Mouse (Mus musculus): ENCODE data around the gene Pcmtd2. TPM values are rescaled to one million over a fixed set of nuclear protein-coding genes. Genes with fewer than 3 reads are reported as not detected.
"Not testable (repeated sequence)": the region's sequence is repeated elsewhere in the genome, so short reads cannot be mapped to it uniquely, and the experiment has no call there.

The Pcmtd2 gene
- 14.6 and 15.2 TPM in 2 replicates for polyA plus RNA-seq (2015; fragmentation: Nextera tagmentation; extraction: Ambion mirVana)

DNA sequence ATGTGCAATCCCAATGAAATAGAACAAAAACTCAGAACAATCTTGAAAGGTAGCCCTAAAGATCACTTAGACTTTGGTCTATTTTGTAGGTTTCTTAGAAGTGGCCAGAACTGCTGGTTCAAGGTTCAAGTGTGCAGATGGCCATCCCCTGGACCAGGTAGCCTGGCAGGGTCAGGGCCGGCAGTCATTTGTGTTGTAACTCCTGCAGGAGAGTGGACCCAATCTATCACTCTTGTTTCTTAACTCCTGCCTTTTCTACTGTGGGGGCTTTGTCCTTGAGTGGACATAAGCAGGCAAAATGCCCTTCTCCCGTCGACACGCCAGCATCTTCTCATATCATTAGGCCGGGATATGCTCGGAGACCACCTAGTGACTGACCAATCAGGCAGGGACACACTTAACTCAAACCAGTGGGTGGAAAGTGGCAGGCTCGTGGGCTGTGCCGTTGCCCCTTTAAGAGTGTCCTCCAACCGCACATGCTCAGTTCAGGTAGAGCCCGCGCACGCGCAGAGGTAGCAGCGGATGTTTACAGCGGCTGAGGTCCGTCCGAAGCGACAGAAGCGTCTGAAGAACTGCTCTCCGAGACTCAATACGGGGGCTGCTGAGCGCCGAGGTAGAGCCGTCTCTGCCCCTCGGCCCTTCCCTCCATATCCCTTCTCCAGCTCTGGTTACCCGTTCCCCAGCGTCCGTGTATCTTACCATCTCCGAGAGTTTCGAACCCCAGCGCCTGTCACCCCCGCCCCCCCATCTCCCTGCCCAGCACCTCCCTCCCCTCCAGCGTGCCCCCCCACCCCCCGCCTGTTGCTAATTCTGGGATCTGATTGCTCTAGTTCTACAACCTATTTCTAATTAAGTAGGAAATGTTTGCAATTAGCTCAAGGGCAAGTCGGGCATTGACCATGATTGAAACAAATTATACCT is at the start of gene Pcmtd2:
Gene Pcmtd2, plus strand, starts transcription at position 483 of the 921 bp plus-strand sequence.
- under 1% methylated on average over 35 of the region's 35 CpGs for WGBS (ENCODE audit: insufficient replicate concordance)
- H3K4me2 ChIP-seq: peak within 1 kb of the TSS; percentile 70
- no peaks in the 10 kb centered on the region for H3K9me3 ChIP-seq (replicated peaks)
- H3K4me1 ChIP-seq (replicated peaks): peaks cover 21% of the 10 kb centered on the region
- H3K27me3 ChIP-seq: no peaks in the 10 kb centered on the region
- ATAC-seq (ENCODE audit: insufficient read depth): peak; percentile 97
- peaks cover 11% of the 10 kb centered on the region for H3K36me3 ChIP-seq (replicated peaks)
- H3K4me3 ChIP-seq (replicated peaks): peak within 1 kb of the TSS; percentile 84
- peak within 1 kb of the TSS; percentile 86 for H3K27ac ChIP-seq (replicated peaks)
- H3K9ac ChIP-seq: peak within 1 kb of the TSS; percentile 89

DNA sequence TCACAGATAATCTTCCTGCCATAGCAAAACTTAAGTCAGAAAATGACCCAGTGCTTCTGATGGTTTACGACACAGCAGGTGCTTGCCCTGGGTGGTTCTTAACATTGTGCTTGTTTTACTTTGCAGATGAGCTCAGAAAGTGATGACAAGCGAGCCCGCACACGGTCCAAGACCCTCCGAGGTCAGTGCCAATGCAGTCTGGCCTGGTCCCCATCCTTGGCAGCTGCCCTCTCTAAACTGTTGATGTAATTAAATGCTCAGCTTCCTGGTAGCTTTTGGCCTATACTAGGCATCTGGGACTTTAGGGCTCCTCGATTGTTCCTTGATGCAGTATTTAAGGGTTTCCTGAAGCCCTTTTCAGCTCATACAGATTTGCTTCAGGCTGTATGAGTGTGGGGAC is 48.3 kb upstream of the Pcmtd2 start:
- no peaks in the 10 kb centered on the region for H3K4me1 ChIP-seq (replicated peaks)
- no peak overlapping the region for H3K4me3 ChIP-seq (replicated peaks)
- no peak overlapping the region for H3K4me2 ChIP-seq
- H3K9ac ChIP-seq: no peak overlapping the region
- no peak for ATAC-seq (ENCODE audit: insufficient read depth)
- H3K9me3 ChIP-seq (replicated peaks): no peaks in the 10 kb centered on the region
- no peak overlapping the region for H3K27ac ChIP-seq (replicated peaks)
- no peaks in the 10 kb centered on the region for H3K27me3 ChIP-seq
- 59% methylated on average over 6 of the region's 6 CpGs for WGBS (ENCODE audit: insufficient replicate concordance)
- H3K36me3 ChIP-seq (replicated peaks): no peaks in the 10 kb centered on the region

DNA sequence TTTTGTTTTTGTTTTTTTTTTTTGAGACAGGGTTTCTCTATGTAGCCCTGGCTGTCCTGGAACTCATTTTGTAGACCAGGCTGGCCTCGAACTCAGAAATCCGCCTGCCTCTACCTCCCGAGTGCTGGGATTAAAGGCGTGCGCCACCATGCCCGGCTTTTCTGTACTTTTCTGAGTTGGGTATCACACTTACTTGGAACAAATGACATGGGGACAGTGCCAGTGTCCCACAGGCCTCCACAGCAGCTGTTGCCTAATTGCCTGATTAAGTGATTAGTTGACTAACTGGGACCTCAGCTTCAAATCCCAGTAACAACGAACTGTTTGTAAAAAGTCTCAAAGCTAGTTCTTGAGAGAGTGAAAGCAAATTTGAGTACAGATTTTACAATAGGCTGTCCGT is 44.5 kb upstream of the Pcmtd2 start:
- not testable (repeated sequence) for H3K4me3 ChIP-seq (replicated peaks); H3K9ac ChIP-seq; H3K4me1 ChIP-seq (replicated peaks); H3K4me2 ChIP-seq; H3K27ac ChIP-seq (replicated peaks); H3K36me3 ChIP-seq (replicated peaks); H3K9me3 ChIP-seq (replicated peaks); H3K27me3 ChIP-seq; ATAC-seq (ENCODE audit: insufficient read depth)
- 70% methylated on average over 8 of the region's 8 CpGs for WGBS (ENCODE audit: insufficient replicate concordance)

DNA sequence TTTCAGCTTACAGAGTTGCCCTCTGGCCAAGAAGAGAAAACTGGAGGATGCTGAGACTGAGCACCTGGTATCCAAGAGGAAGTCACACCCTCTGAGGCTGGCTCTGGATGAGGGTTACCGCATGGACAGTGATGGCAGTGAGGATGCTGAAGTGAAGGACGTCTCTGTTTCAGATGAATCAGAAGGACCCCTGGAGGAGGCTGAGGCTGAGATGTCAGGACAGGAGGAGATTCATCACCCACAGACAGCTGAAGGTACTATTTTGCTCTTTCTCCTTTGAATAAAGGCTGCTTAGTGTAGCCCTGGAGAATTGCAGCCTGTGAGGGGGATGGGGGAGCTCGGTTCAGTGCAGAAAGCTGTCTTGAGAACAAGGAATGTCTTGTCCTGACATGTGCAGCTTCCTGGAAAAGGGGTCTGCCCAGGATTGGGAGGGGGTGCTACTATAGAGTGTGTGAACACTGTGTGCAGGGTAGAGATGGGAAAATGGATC is 42.0 kb upstream of the Pcmtd2 start:
- Histone ChIP-seq H3K4me1 (replicated peaks) (no peaks in the 10 kb centered on the region), H3K4me3 (replicated peaks) (no peak overlapping the region), H3K9ac (no peak overlapping the region), H3K4me2 (no peak overlapping the region), H3K9me3 (replicated peaks) (no peaks in the 10 kb centered on the region), H3K27ac (replicated peaks) (no peak overlapping the region), H3K27me3 (no peaks in the 10 kb centered on the region), H3K36me3 (replicated peaks) (no peaks in the 10 kb centered on the region)
- no peak for ATAC-seq (ENCODE audit: insufficient read depth)
- WGBS (ENCODE audit: insufficient replicate concordance): 54% methylated on average over 3 of the region's 3 CpGs

DNA sequence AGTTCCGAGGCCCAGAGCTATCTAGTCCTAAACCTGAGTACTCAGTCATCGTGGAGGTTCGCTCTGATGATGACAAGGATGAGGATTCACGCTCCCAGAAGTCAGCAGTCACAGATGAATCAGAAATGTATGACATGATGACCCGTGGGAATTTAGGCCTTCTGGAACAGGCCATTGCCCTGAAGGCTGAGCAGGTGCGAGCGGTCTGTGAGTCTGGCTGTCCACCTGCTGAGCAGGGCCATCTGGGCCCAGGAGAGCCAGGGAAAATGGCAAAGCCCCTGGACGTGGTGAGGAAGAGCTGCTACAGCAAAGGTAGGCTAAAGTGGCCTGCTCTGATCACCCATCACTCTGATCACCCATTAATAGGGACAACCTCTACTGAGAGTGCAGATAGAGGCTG is 40.0 kb upstream of the Pcmtd2 start:
- no peak overlapping the region for H3K9ac ChIP-seq
- 53% methylated on average over 8 of the region's 8 CpGs for WGBS (ENCODE audit: insufficient replicate concordance)
- no peak overlapping the region for H3K4me2 ChIP-seq
- no peaks in the 10 kb centered on the region for H3K36me3 ChIP-seq (replicated peaks)
- H3K27ac ChIP-seq (replicated peaks): no peak overlapping the region
- H3K9me3 ChIP-seq (replicated peaks): no peaks in the 10 kb centered on the region
- no peaks in the 10 kb centered on the region for H3K4me1 ChIP-seq (replicated peaks)
- H3K27me3 ChIP-seq: no peaks in the 10 kb centered on the region
- no peak overlapping the region for H3K4me3 ChIP-seq (replicated peaks)
- no peak for ATAC-seq (ENCODE audit: insufficient read depth)

DNA sequence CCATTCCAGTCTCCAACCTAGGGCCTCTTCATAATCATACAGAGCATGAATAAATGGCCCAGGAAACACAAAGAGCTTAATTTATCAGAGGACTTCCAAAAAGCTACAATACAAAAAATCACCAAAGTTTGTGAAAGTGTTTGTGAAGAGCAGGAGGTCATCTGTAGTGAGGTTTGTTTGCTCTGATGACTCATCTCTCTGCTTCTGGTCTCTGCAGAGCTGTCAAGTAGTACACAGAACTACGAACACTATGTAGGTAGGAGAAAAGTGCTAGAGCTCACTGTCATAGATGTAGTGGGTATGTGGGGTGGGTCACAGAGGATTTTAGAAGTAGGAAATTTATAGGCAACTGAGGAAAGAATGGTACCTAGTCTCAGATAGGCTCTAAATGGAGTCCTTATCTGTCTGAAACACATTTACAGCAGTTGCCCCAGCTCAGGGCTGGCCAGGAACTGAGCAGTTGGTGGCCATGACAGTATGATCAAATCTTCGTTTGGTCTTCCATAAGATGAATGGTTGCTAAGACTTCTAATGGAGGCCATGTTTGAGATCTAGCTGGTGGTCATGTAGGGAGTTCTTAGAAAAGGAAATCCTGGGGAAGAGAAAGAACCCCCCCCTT is 8.5 kb upstream of the Pcmtd2 start:
- Histone ChIP-seq H3K4me1 (replicated peaks) (peaks cover 17% of the 10 kb centered on the region), H3K4me3 (replicated peaks) (no peak overlapping the region), H3K27ac (replicated peaks) (no peak overlapping the region), H3K27me3 (no peaks in the 10 kb centered on the region), H3K9me3 (replicated peaks) (no peaks in the 10 kb centered on the region), H3K4me2 (no peak overlapping the region), H3K36me3 (replicated peaks) (no peaks in the 10 kb centered on the region), H3K9ac (no peak overlapping the region)
- peak; percentile 83 for ATAC-seq (ENCODE audit: insufficient read depth)
- WGBS (ENCODE audit: insufficient replicate concordance): 32% methylated on average over 2 of the region's 2 CpGs

DNA sequence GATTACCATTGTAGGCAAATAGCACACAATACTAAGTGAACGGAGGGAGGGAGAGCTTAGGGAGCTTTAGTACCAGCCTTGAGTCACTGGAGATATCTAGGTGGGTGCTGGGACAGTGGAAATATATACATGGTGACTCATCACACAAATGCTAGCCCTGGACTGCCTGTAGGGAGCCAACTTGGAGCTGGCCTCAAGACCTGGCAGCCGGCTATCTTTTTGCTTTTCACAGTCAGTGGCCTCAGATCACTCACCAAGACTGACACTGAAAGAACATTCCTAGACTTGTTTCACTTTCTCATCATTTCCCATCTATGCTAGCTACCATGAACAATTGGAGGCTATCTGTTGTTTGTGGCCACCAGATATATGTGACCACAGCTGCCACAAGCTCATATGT is 4.9 kb upstream of the Pcmtd2 start:
- Histone ChIP-seq H3K9me3 (replicated peaks) (no peaks in the 10 kb centered on the region), H3K27me3 (no peaks in the 10 kb centered on the region), H3K27ac (replicated peaks) (no peak overlapping the region), H3K4me3 (replicated peaks) (no peak overlapping the region), H3K9ac (no peak overlapping the region), H3K36me3 (replicated peaks) (no peaks in the 10 kb centered on the region), H3K4me1 (replicated peaks) (peaks cover 28% of the 10 kb centered on the region), H3K4me2 (no peak overlapping the region)
- WGBS (ENCODE audit: insufficient replicate concordance): 63% methylated on average over 2 of the region's 2 CpGs
- ATAC-seq (ENCODE audit: insufficient read depth): no peak

DNA sequence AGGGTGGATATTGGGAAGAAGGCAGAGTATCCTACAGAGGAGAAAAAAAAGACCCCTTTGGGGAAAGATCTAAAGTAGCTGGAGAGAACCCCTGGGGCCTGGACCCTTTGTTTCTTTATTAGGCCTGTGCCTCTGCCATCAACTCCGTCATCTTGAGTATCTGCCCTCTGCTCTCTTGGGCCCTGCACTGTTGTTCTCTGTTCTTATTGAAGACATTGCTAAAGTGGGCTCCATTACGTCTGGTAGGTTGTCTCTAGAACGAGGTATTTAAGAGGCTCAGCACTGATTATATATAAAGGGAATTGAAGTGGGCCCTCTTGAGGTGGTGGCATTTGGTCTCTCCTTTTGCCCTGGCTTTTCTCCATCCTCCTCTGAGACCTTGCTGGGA is 633 bp downstream of the Pcmtd2 start:
- Histone ChIP-seq H3K36me3 (replicated peaks) (peaks cover 13% of the 10 kb centered on the region), H3K27me3 (no peaks in the 10 kb centered on the region), H3K4me1 (replicated peaks) (peaks cover 21% of the 10 kb centered on the region), H3K27ac (replicated peaks) (peak overlapping the region; percentile 86), H3K4me2 (peak overlapping the region; percentile 70), H3K4me3 (replicated peaks) (peak overlapping the region; percentile 84), H3K9me3 (replicated peaks) (no peaks in the 10 kb centered on the region), H3K9ac (peak overlapping the region; percentile 89)
- peak; percentile 56 for ATAC-seq (ENCODE audit: insufficient read depth)
- 5% methylated on average over 3 of the region's 3 CpGs for WGBS (ENCODE audit: insufficient replicate concordance)

DNA sequence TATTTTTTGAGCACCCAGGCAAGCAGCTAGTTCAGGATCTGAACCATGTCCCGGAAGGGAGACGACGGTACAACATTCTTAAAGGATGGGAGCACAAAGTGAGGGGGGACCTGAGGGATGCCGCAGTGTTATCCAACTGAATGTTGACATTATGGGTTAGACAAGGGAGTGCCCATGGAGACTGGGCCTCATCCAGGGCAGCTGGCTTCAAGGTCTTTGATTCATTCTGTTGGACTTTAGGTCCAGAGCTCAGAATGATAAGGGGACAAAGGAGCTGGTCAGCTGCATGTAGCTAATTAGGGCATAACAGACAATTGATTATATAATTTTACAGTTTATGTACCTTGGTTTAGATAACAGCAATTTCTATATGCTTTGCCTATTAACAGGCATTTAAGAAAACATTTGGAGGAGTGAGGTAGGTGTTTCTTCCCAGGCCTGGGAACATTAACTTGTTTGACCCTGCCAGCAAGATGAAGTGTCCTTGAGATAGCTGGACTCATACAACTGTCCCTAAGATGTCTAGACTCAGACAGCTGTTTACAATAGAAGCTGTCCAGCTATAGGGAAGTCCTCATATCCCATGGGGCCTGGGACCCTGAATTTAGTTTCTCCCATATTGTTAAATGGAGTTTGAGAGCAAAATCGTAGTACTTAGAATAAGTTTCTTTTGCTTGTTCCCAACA is 8.2 kb downstream of the Pcmtd2 start:
- no peaks in the 10 kb centered on the region for H3K4me1 ChIP-seq (replicated peaks)
- no peak overlapping the region for H3K27ac ChIP-seq (replicated peaks)
- no peak overlapping the region for H3K4me3 ChIP-seq (replicated peaks)
- ATAC-seq (ENCODE audit: insufficient read depth): no peak
- WGBS (ENCODE audit: insufficient replicate concordance): 73% methylated on average over 5 of the region's 5 CpGs
- no peak overlapping the region for H3K9ac ChIP-seq
- no peaks in the 10 kb centered on the region for H3K27me3 ChIP-seq
- no peak overlapping the region for H3K4me2 ChIP-seq
- no peaks in the 10 kb centered on the region for H3K9me3 ChIP-seq (replicated peaks)
- H3K36me3 ChIP-seq (replicated peaks): peaks cover 58% of the 10 kb centered on the region

DNA sequence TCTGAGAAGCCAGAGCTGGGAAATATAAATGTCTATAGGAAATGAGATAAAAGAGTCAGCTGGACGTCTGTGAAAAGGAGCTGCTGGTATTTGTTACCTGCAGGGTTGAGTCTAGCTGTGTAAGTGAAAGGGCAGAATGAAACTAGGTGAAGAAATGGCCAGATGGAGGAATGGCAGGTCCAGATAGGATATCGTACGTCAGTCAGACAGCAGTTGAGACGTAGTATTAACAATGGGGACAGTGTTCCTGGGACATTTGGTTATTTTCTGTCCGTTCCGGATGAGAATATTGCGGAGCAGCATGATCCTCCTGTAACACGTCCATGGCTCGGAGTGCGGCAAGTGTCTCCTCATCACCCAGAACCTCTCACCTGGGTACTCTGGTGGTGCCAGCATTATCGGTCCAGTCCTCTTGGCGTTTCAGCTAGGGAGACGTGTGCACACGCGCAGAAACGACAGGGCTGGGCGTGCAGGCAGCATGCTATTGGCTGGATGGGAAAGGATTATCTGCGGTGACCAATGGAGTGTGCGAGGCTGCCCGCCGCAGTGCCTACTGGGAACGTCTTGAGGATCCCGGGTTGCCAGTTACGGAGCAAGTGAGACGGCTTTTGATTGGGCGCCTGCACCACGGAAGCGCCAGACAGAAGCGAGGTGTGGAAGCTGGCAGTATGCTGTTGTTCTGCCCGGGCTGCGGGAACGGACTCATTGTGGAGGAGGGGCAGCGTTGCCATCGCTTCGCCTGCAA is 26.3 kb downstream of the Pcmtd2 start, which contains the start of gene Polr3k:
Gene Polr3k, plus strand, starts transcription at position 547 of the 745 bp plus-strand sequence.
- Histone ChIP-seq H3K4me3 (replicated peaks) (peak within 1 kb of the TSS; percentile 79), H3K4me2 (peak within 1 kb of the TSS; percentile 90), H3K4me1 (replicated peaks) (peaks cover 24% of the 10 kb centered on the region), H3K9me3 (replicated peaks) (no peaks in the 10 kb centered on the region), H3K36me3 (replicated peaks) (peaks cover 13% of the 10 kb centered on the region), H3K27me3 (no peaks in the 10 kb centered on the region), H3K9ac (peak within 1 kb of the TSS; percentile 78), H3K27ac (replicated peaks) (peak within 1 kb of the TSS; percentile 88)
- ATAC-seq (ENCODE audit: insufficient read depth): peak; percentile 100
- under 1% methylated on average over 35 of the region's 35 CpGs for WGBS (ENCODE audit: insufficient replicate concordance)

All from liver, embryonic 15.5 days (tissue).